Mouse (Mus musculus): ENCODE measurements around the gene Olfr616.
"Not testable (repeated sequence)": the region's sequence is repeated elsewhere in the genome, so short reads cannot be mapped to it uniquely, and the experiment has no call there.

The Olfr616 gene

GRCm38 (mm10) chr7:103569043-103569442, at the start of gene Olfr616:
TSS of gene Olfr616 (minus strand) at chr7:103569143.
- DNase-seq (ENCODE audit: low read depth) = no peak

- DNase-seq (ENCODE audit: low read depth) = no peak
These were observed 43.5 kb upstream of the Olfr616 start, which contains the start of gene Olfr620 for GRCm38 (mm10) chr7:103612434-103612833. TSS of gene Olfr620 (minus strand) at chr7:103612534.

GRCm38 (mm10) chr7:103607425-103607824, 38.5 kb upstream of the Olfr616 start:
- no peak for DNase-seq (ENCODE audit: low read depth)

DNA sequence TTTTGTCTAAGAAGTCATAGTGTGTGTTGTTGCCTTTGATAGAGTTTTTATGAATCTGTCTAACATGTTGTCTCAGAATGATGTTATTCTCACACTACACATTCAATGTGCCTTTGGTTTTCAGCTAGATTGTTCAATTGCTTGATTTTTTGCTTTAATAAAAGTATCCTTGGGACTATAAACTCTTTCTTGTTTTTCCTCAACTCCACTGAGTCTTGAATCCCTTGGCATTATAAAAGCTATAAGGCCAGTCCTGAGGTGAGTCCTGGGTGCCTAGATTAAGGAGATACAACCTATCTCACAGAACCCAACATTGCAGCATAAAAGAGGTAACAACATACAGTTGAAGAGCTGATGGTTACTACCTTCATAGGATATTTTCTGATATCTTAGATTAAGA, 31.3 kb upstream of the Olfr616 start, which contains the start of gene Olfr619:
TSS of gene Olfr619 (plus strand) at position 301 of the 400 bp plus-strand sequence.
- no peak for DNase-seq (ENCODE audit: low read depth)

DNA sequence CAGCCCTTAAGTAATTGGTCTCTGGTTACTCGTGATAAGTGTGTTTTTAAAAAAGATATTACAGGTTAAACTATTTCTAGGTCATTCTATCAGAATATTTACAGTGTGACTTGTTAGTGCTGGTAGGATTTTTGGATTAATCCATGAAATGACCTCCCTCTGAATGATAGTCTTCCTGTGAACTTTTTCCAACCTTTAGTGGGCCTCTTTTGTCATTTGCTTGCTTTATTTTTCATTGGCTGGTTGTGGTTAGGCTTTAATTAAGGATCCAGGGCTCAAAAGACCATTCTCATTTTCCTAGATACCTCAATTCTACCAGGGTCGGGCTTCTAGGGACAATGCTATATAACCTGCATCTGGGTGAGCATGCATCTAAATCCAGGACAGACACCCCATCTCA, 20.9 kb upstream of the Olfr616 start, which contains the start of gene Olfr618:
TSS of gene Olfr618 (plus strand) at position 301 of the 400 bp plus-strand sequence.
- DNase-seq (ENCODE audit: low read depth) = no peak

DNA sequence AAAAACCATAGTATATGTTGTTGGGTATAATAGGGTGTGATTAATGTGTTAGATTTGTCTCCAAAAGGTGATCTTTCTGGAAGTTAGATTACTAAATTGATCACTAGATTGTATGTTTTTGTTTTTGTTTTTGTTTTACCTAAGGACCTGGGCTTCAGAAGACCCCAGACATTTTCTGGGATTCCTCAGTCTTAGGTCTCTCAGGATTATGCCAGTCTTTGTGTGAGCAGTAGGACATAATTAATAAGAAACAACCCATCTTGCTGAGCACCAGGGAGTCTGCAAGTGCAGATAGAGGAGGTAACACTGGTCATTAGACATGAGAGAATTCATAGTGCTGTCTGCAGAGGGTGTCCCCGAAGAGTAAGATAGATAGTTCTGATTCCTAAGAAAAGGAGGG, 3.8 kb upstream of the Olfr616 start, which contains the start of gene Olfr617:
TSS of gene Olfr617 (plus strand) at position 301 of the 400 bp plus-strand sequence.
- no peak for DNase-seq (ENCODE audit: low read depth)

DNA sequence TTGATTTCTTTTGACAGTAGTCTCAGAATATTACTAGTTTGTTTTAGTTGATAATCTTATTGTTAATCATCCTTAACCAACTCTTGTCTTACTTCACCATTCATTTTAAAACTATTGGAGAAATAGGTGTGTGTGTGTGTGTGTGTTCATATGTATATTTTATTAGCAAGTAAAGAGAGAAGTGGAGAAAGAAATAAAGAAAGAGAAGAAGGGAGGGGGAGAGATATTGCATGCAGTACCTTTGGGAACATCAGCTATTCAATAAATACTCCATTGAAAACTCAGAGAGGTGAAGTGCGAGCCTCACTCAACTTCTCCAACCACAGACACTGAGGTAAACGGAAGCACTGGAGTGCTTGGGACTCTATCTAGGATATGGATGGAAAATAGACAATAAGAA, 13.2 kb downstream of the Olfr616 start, which contains the start of gene Olfr615:
TSS of gene Olfr615 (plus strand) at position 301 of the 400 bp plus-strand sequence.
- DNase-seq (ENCODE audit: low read depth) = no peak

- DNase-seq (ENCODE audit: low read depth) = no peak
These were observed 21.2 kb downstream of the Olfr616 start, which contains the start of gene Olfr613 for GRCm38 (mm10) chr7:103547774-103548173. TSS of gene Olfr613 (plus strand) at chr7:103548074.

DNA sequence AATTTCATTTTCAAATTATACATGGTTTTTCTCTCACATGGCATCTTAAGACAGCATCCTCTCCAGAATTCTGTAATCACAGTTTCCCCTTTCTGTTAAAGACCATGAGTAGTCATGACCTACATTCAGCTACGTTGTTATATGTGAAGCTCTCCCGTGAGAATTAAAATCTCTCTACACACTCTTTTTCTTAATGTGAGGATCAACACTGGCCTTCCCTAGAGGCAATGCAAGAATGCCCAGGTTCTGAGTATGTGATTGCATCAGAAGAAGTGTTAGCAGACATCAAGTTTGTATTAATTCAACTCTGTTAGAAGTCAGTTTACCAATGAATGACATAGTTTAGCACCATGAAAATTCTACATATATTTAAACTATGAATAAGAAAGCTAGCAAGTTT, 26.3 kb downstream of the Olfr616 start, which contains the start of gene Olfr612:
TSS of gene Olfr612 (minus strand) at position 101 of the 400 bp plus-strand sequence.
- DNase-seq (ENCODE audit: low read depth) = not testable (repeated sequence)

DNA sequence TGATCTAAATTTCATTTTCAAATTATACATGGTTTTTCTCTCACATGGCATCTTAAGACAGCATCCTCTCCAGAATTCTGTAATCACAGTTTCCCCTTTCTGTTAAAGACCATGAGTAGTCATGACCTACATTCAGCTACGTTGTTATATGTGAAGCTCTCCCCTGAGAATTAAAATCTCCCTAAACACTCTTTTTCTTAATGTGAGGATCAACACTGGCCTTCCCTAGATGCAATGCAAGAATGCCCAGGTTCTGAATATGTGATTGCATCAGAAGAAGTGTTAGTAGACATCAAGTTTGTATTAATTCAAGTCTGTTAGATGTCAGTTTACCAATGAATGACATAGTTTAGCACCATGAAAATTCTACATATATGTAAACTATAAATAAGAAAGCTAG, 48.2 kb downstream of the Olfr616 start, which contains the start of gene Olfr611:
TSS of gene Olfr611 (minus strand) at position 101 of the 400 bp plus-strand sequence.
- not testable (repeated sequence) for DNase-seq (ENCODE audit: low read depth)

Data from c-Kit-positive CD71-negative TER-119-negative erythroid progenitor cells, embryonic 14.5 days (primary cell).